Mouse (Mus musculus): Measurements from ENCODE around the gene Arl4d.

DNA sequence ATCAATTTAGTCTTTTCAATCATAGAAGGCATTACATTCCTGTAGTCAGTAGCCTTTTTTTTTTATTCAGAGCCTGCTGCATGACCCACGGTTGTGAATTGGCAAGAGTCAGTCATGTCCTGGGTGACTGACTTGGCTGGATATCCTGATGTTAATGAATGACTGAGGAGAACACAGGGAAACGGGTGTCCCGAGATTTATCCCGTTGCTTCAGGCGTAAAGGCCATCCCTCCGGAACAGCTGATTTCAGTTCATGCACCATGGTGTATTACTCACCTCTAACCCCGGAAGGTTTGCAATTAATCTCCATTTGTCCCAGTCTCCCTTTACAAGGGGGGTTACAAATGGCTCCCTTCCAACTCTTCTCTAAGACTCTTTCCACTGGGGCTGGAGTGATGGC lies 48.7 kb downstream of the Arl4d start:
- TF ChIP-seq POLR2A (IDR thresholded peaks at IDR 0.05; ENCODE audit: control insufficient read depth, extremely low read depth, insufficient read depth, low read length, poor library complexity) (no peak), CTCF (IDR thresholded peaks at IDR 0.05; ENCODE audit: borderline replicate concordance, control insufficient read depth, extremely low read depth, insufficient read depth, low read length, poor library complexity) (no peak)

All from thymus, adult 2 months (tissue).